Mouse (Mus musculus) embryonic fibroblast, embryonic 13.5 days (primary cell): ENCODE results near the gene Casp4.

Source experiments
- CTCF ChIP-seq: IDR thresholded peaks from 2 replicates; pipeline ENCODE4 v1.5.1; 2011; ENCODE audit warnings: mild to moderate bottlenecking, control low read depth, low read length, moderate library complexity, borderline replicate concordance; ENCODE audit not compliant: insufficient read depth
- POLR2A ChIP-seq: IDR thresholded peaks from 2 replicates; pipeline ENCODE4 v1.6.1; 2011; ENCODE audit warnings: low read depth, mild to moderate bottlenecking, control low read depth, low read length, moderate library complexity

- no peak for TF ChIP-seq POLR2A
- no peak for TF ChIP-seq CTCF
These were observed 48.2 kb downstream of the Casp4 start for GRCm38 (mm10) chr9:5356801-5357200.
